In the genomic region with DNA sequence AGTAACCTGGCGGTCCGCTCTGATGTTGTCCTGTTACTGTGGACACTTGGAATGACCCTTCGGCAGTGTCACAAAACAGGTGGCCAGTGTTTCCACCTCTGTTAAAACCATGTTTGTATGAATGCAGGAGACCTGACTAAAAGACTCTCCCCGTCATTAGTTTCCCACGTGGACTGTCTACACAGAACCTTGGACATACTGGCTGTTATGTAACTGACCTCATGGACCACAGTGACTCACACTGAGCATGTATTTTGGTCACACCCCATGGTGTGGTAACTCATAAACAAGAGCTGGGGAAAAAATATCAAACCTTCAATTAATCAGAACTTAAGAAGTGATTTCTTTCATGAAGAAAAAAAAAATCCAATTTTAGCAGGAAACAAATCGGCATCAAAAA, we compare ENCODE assay signal across 21 mouse cellular contexts. TPM values are rescaled to one million over a fixed set of nuclear protein-coding genes. Genes with fewer than 3 reads are reported as not detected.
DNase-seq lines count a peak whose midpoint lies in the region; ATAC-seq and TF ChIP-seq lines count a peak whose summit lies in the region.
"Had no signal": no experiment of that assay in that cellular context is flagged by ENCODE, and none has a peak within 500 bp of the region (broad histone marks: within the 10 kb centered on the region; RNA-seq: fewer than 3 reads in every experiment).

No protein-coding gene starts in this region.

- ATAC-seq in intestine, postnatal 0 days = peak; percentile 73
- ATAC-seq: forebrain, embryonic 13.5 days; midbrain, embryonic 13.5 days had no signal

- no peaks in the 10 kb centered on the region for H3K36me3 ChIP-seq in intestine, postnatal 0 days (ENCODE audit: control insufficient read depth, insufficient read depth)
- H3K36me3 ChIP-seq: hindbrain, embryonic 10.5 days; limb, embryonic 13.5 days; midbrain, embryonic 13.5 days had no signal

- H3K9me3 ChIP-seq in intestine, postnatal 0 days (ENCODE audit: control insufficient read depth) = no peaks in the 10 kb centered on the region
- H3K9me3 ChIP-seq: forebrain, embryonic 13.5 days; hindbrain, embryonic 10.5 days; limb, embryonic 13.5 days; midbrain, embryonic 13.5 days had no signal

- H3K27ac ChIP-seq in intestine, postnatal 0 days (ENCODE audit: low read depth, low read length) = no peak overlapping the region
- H3K27ac ChIP-seq: forebrain, embryonic 13.5 days; hindbrain, embryonic 10.5 days; left cerebral cortex, adult 2 months; limb, embryonic 13.5 days; midbrain, embryonic 13.5 days had no signal

- intact Hi-C loops in left cerebral cortex, postnatal 25 days (cut with DNase I) = no loop called here

- no peak overlapping the region for H3K4me2 ChIP-seq in intestine, postnatal 0 days (replicated peaks; ENCODE audit: low read depth)
- H3K4me2 ChIP-seq: forebrain, embryonic 13.5 days; limb, embryonic 13.5 days; midbrain, embryonic 13.5 days had no signal

- TF ChIP-seq CTCF in intestine, postnatal 0 days (IDR thresholded peaks at IDR 0.05; ENCODE audit: low read depth) = no peak

- H3K9ac ChIP-seq in intestine, postnatal 0 days (ENCODE audit: low read depth, low read length) = no peak overlapping the region
- H3K9ac ChIP-seq: forebrain, embryonic 13.5 days; limb, embryonic 13.5 days; midbrain, embryonic 13.5 days had no signal

- no peaks in the 10 kb centered on the region for H3K27me3 ChIP-seq in intestine, postnatal 0 days (replicated peaks; ENCODE audit: control insufficient read depth, insufficient read depth, low read length)
- H3K27me3 ChIP-seq: forebrain, embryonic 13.5 days; limb, embryonic 13.5 days; midbrain, embryonic 13.5 days had no signal

- H3K4me3 ChIP-seq in intestine, postnatal 0 days (ENCODE audit: low read depth, low read length) = no peak overlapping the region
- H3K4me3 ChIP-seq: forebrain, embryonic 13.5 days; hindbrain, embryonic 10.5 days; left cerebral cortex, adult 2 months; limb, embryonic 13.5 days; midbrain, embryonic 13.5 days had no signal

- DNase-seq in kidney, adult 11 months = peak; percentile 79
- no peak for DNase-seq in kidney, postnatal 4 days
- DNase-seq in lung, postnatal 36 days = peak; percentile 63
- DNase-seq in lung, postnatal 25 days (ENCODE audit: low spot score) = no peak
- DNase-seq in c-Kit-positive CD71-positive TER-119-positive erythroid progenitor cells, embryonic 14.5 days (ENCODE audit: low spot score) = no peak
- no peak for DNase-seq in spleen, adult 18-20 months
- no peak for DNase-seq in left cerebral cortex, postnatal 25 days (ENCODE audit: low spot score in 2 of 2)
- DNase-seq: cerebellum, adult 18-20 months; thymus, postnatal 25 days had no signal

- H3K4me1 ChIP-seq in intestine, postnatal 0 days (replicated peaks; ENCODE audit: control insufficient read depth, insufficient read depth, low read length) = no peaks in the 10 kb centered on the region
- H3K4me1 ChIP-seq: forebrain, embryonic 13.5 days; hindbrain, embryonic 10.5 days; limb, embryonic 13.5 days; midbrain, embryonic 13.5 days had no signal

- 83% methylated on average over 6 of the region's 6 CpGs for whole genome bisulfite sequencing in intestine, postnatal 0 days

RNA-seq across cellular contexts. Expression of a gene that starts 54.9 kb away (rescaled TPM):
- not detected in 2 replicates for polyA plus RNA-seq in intestine, postnatal 0 days (2015; fragmentation: Nextera tagmentation; extraction: Ambion mirVana)
- not detected for total RNA-seq in left cerebral cortex, postnatal 25 days (2021)
- total RNA-seq: left cerebral cortex, adult 2 months had no signal
- polyA plus RNA-seq: cortical plate, adult 2 months; embryonic facial prominence, embryonic 14.5 days; forebrain, embryonic 13.5 days; heart, embryonic 14.5 days; limb, embryonic 13.5 days; lung, embryonic 16.5 days; midbrain, embryonic 13.5 days; neural tube, embryonic 11.5 days; stomach, embryonic 16.5 days had no signal

Comparison
In these comparisons a context has a peak if more than half of its experiments do, and no peak if none do; other contexts are left out.
1. DNase-seq: peak in kidney, adult 11 months (single experiment) and lung, postnatal 36 days (single experiment); none in kidney, postnatal 4 days (0 of 2), lung, postnatal 25 days (single experiment), c-Kit-positive CD71-positive TER-119-positive erythroid progenitor cells, embryonic 14.5 days (single experiment), spleen, adult 18-20 months (0 of 2) and left cerebral cortex, postnatal 25 days (0 of 2).